Mouse (Mus musculus): ENCODE data around the gene Cacna1s. TPM values are rescaled to one million over a fixed set of nuclear protein-coding genes. Genes with fewer than 3 reads are reported as not detected.

Gene Cacna1s
- polyA plus RNA-seq (2012; rRNA removed) = 0.40 and 0.74 TPM in 2 replicates

DNA sequence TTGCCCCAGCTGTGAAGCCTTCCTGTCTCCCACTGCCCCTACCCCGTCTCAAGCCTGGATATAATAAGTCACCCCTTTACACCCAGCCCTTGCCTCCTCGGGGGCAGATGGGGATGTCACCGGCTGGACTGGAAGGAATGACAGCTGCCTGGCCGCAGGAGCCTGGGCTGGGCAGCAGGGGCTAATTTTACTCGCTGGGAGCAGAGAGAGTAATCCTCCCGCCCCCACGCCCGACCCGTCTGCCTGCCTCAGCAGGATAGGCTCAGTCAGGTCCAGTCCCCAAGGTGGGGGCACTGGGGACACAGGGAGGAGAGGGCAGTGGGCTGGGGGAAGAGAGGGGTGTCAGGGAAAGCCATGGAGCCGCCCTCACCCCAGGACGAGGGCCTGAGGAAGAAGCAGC lies at the start of gene Cacna1s:
Gene Cacna1s, plus strand, starts transcription at position 204 of the 400 bp plus-strand sequence.
- no peak for TF ChIP-seq CTCF (IDR thresholded peaks at IDR 0.05; ENCODE audit: borderline replicate concordance, extremely low read depth, insufficient read depth, insufficient read length)
- TF ChIP-seq POLR2A (IDR thresholded peaks at IDR 0.05; ENCODE audit: borderline replicate concordance, extremely low read depth, insufficient read depth, insufficient read length, poor library complexity, severe bottlenecking) = no peak
- DNase-seq (ENCODE audit: low read depth) = no peak

DNA sequence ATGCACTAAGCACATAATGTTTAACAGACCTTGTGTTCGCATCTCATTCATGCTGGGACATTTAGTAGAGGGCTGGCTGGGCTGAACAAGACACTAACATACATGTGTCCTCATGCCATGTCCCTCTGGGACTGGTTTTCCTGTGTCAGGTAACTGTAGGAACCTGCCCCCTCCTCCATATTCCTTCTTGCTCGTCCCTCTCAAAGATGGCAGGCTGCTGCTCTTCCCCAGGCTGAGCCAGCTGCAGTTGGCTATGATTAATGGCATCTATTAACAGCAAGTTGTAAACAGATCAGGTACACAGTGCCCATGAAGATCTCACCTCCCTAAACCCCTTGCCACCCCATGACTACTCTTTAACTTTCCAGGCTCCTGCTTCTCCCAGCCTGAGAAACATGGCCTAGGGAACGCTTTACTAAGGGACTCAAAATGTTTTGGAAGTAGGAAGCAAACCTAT lies 46.2 kb upstream of the Cacna1s start, which contains the start of gene Igfn1:
Gene Igfn1, minus strand, starts transcription at position 51 of the 457 bp plus-strand sequence.
- no peak for DNase-seq (ENCODE audit: low read depth)
- TF ChIP-seq POLR2A (IDR thresholded peaks at IDR 0.05; ENCODE audit: borderline replicate concordance, extremely low read depth, insufficient read depth, insufficient read length, poor library complexity, severe bottlenecking) (no peak), CTCF (IDR thresholded peaks at IDR 0.05; ENCODE audit: borderline replicate concordance, extremely low read depth, insufficient read depth, insufficient read length) (no peak)

DNA sequence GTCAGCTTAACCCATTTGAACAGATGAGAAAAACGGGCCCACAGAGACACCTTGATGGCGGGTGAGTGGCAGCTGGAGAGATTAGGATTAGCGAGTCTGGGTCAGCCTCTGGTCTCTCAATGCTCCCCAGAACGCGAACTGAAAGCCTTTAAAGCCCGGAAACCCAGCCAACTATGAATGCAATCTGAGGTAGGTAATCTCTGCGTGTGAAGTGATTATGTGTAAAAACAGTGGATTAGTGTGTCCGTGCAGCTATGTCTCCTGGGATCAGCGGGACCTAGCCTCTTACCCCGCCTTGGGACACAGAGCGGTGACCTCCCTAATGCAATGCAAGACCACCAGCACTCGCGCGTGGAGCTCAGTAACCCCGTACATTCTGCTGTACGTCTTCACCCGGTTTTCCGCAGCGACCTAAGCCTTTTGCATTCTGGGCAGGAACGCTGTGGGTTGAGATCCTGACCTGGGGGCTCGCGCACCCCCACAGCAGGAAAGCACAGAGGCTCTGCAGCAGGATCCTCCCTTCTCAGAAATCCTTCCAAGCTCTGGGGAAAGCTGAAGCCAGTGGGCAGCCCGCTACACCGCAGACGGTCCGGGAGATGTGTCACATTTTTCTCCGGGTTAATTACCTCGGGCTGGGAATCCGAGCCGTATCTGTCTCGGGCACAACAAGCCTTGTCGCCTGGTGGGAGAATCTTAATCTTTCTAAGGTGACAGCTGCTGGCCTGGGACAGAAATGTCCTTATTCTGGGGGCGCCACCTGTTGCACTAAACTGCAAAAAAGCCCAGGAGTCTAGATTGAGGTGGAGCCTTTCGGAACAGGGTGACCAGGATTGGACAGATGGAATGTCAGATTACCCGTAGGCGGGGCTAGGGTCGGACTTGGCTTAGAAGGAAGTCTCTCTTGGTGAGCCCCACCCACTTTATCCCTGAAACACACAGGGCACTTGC lies 45.1 kb upstream of the Cacna1s start, which contains the start of gene Tmem9:
Gene Tmem9, plus strand, starts transcription at position 940 of the 948 bp plus-strand sequence.
- DNase-seq (ENCODE audit: low read depth) = peak; percentile 81

DNA sequence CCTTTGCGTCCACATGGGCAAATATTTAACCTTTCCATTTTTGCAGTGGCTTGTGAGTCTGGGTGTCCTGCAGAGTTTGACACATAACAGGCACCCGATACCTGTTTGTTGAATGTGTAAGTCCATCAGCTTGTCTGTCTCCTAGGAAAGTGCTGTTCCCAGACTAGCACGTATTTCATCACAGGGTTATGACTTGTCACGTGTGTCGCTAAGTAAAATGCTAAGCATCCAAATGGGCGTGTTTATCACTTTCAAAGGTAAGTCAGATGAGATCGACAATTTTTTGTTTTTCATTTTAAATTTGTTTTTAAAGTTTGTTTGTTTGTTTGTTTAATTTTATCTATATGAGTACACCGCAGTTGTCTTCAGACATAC lies 44.4 kb upstream of the Cacna1s start:
- DNase-seq (ENCODE audit: low read depth) = no peak
- TF ChIP-seq CTCF (IDR thresholded peaks at IDR 0.05; ENCODE audit: borderline replicate concordance, extremely low read depth, insufficient read depth, insufficient read length) (no peak), POLR2A (IDR thresholded peaks at IDR 0.05; ENCODE audit: borderline replicate concordance, extremely low read depth, insufficient read depth, insufficient read length, poor library complexity, severe bottlenecking) (no peak)

More for the DNA sequence above, 45.1 kb upstream of the Cacna1s start, which contains the start of gene Tmem9:
- TF ChIP-seq POLR2A (IDR thresholded peaks at IDR 0.05; ENCODE audit: borderline replicate concordance, extremely low read depth, insufficient read depth, insufficient read length, poor library complexity, severe bottlenecking) (no peak), CTCF (IDR thresholded peaks at IDR 0.05; ENCODE audit: borderline replicate concordance, extremely low read depth, insufficient read depth, insufficient read length) (no peak)

DNA sequence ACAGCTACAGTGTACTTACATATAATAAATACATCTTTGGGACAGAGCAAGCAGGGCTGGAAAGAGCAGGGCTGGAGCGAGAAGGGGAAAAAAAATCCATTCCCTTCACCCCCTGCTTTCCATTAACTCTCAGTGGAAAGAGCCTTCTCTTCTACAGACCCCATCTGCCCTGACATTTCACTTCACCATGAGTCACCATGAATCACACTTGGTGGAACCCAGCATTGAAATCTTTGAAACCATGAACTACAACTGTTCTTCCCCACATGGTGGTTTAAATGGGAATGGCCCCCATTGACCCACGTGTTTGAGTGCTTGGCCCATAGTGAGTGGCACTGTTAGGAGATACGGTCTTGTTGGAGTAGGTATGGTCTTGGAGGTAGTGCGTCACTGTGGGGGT lies 42.3 kb upstream of the Cacna1s start:
- no peak for DNase-seq (ENCODE audit: low read depth)
- no peak for TF ChIP-seq CTCF (IDR thresholded peaks at IDR 0.05; ENCODE audit: borderline replicate concordance, extremely low read depth, insufficient read depth, insufficient read length)
- no peak for TF ChIP-seq POLR2A (IDR thresholded peaks at IDR 0.05; ENCODE audit: borderline replicate concordance, extremely low read depth, insufficient read depth, insufficient read length, poor library complexity, severe bottlenecking)

DNA sequence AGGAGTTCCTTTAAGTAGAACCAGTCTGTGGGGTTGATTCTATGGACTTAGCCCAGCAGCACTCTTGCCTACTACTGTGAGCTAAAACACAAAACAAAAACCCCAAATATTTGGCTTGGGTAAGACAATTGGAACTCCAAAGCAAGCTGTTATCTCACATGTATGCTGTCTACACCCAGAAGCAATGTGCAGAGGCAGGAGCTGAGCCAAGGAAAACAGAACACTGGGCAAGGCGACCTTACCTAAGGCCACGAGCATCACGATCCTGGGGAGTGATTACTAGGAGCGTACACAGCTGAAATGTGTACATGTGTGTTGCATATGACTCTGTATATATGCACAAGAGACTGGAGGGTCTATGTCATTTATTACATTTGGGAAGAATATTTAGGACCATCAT lies 39.0 kb upstream of the Cacna1s start:
- no peak for DNase-seq (ENCODE audit: low read depth)
- TF ChIP-seq CTCF (IDR thresholded peaks at IDR 0.05; ENCODE audit: borderline replicate concordance, extremely low read depth, insufficient read depth, insufficient read length) (no peak), POLR2A (IDR thresholded peaks at IDR 0.05; ENCODE audit: borderline replicate concordance, extremely low read depth, insufficient read depth, insufficient read length, poor library complexity, severe bottlenecking) (no peak)

DNA sequence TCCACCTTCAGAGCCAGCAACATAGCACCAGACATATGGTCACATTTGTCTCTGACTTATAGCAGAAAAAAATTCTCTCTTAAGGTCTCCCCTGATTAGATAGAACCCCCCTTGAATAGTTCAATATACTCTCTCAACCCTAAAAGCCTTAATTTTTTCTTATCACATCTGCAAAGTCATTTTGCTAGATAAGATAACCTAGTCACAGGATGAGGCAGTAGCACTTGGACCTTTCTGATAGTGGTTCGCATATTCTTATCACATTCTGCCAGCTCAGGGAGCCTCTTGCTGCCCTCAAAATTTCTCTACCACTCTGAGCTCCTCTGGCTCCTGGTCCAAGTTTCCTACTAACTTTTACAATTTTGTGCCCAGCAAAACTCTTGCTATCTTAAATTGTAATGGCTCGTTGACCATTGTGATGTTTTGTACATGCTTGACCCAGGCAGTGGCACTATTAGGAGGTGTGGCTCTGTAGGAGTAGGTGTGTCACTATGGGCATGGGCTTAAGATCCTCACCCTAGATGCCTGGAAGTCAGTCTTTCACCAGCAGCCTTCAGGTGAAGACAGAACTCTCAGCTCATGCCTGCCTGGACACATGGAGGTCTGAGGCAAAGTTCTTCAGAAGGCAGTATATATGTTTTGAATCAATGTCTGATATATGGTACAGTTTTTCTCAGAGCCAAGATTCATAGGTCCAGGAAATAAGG lies 37.6 kb upstream of the Cacna1s start:
- DNase-seq (ENCODE audit: low read depth) = no peak
- TF ChIP-seq POLR2A (IDR thresholded peaks at IDR 0.05; ENCODE audit: borderline replicate concordance, extremely low read depth, insufficient read depth, insufficient read length, poor library complexity, severe bottlenecking) (no peak), CTCF (IDR thresholded peaks at IDR 0.05; ENCODE audit: borderline replicate concordance, extremely low read depth, insufficient read depth, insufficient read length) (no peak)

DNA sequence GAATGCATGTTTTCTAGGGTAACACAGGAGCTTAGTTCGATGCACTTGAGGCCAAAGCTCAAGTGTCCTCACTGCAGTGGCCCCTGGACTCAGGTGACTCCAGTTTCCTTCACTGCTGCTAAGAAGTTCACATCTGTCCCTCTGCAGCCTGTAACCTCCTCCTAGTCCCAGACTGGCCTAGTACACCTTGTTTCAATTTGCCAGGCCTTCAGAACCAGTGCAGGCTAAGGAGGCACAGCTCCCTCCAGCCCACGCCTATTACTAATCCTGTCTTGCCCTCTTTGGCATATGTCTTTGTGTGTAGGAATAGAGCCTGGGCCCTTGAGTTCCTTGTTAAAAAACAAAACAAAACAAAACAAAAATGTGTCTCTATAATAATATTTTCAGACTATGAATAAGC lies 35.2 kb upstream of the Cacna1s start:
- no peak for TF ChIP-seq CTCF (IDR thresholded peaks at IDR 0.05; ENCODE audit: borderline replicate concordance, extremely low read depth, insufficient read depth, insufficient read length)
- TF ChIP-seq POLR2A (IDR thresholded peaks at IDR 0.05; ENCODE audit: borderline replicate concordance, extremely low read depth, insufficient read depth, insufficient read length, poor library complexity, severe bottlenecking) = no peak
- no peak for DNase-seq (ENCODE audit: low read depth)

DNA sequence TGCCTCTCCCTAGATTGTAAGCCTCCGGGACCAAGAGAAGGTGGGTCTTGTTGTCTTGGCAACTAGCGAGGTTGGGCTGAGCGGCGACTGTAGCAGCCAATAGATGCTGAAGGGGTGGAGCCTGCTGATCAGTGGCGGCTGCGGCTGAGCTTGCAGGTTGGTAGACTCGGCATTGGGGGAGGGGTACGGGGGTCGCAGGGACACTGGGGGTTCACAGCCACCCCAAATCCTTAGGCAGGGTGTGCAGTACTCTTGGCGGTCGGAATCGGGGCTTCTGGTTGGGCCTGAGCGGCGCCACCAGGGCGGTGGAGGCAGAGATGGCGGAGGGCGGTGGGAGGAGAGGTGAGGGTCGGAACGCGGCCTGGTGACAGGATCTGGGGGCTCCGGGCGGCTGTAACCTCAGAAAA lies 34.6 kb upstream of the Cacna1s start:
- TF ChIP-seq POLR2A (IDR thresholded peaks at IDR 0.05; ENCODE audit: borderline replicate concordance, extremely low read depth, insufficient read depth, insufficient read length, poor library complexity, severe bottlenecking) (peak; percentile 45; the same call in 1 of the 2 replicates), CTCF (IDR thresholded peaks at IDR 0.05; ENCODE audit: borderline replicate concordance, extremely low read depth, insufficient read depth, insufficient read length) (no peak)
- DNase-seq (ENCODE audit: low read depth) = peak; percentile 99

DNA sequence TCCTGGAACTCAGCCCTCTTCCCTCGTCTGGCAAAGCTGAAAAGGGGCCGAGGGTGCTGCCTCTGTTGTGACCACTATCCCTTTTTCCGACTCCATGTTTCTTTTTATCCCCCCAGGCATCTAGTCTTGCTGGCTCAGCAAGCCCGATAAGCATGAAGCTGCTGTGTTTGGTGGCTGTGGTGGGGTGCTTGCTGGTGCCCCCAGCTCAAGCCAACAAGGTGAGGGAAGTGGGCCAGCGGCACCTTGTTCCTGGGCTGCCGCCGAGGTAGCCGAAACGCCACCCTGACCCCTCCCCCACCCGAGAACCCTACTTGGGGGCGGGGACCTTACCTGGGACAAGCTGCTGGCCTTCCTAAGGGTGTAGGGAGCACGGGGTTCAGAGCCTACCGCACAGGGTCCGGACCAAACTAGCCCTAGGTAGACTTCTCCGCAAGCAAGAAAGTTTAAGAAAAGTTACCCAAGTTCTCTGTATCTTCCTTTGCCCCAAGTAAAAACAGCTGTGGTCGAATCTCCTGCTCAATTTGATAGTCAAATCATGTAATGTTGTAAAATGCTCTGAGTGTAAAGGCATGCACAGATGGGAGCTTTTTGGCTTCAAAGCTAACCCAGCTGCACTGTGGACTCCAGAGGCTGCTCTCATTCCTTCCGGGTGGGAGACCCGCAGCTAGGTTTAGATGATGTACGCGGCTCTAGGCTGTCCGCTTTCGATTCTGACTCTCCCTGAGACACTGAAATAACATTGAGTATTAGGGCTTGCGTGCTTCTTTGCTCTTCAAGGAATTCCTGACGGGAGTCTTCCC lies 34.0 kb upstream of the Cacna1s start:
- peak; percentile 42 for DNase-seq (ENCODE audit: low read depth)

More for the DNA sequence above, 34.0 kb upstream of the Cacna1s start:
- TF ChIP-seq CTCF (IDR thresholded peaks at IDR 0.05; ENCODE audit: borderline replicate concordance, extremely low read depth, insufficient read depth, insufficient read length) (no peak), POLR2A (IDR thresholded peaks at IDR 0.05; ENCODE audit: borderline replicate concordance, extremely low read depth, insufficient read depth, insufficient read length, poor library complexity, severe bottlenecking) (no peak)

Measured in brain, embryonic 14.5 days (tissue).